Mouse (Mus musculus) erythroblast, embryonic 14.5 days (primary cell): Measurements from ENCODE around the gene Olfr461.

Experiments
- GATA1 ChIP-seq: IDR thresholded peaks from 2 replicates; pipeline ENCODE4 v1.6.1; 2012; ENCODE audit warnings: low read length, inconsistent platforms, mixed read lengths
- TAL1 ChIP-seq: IDR thresholded peaks from 3 replicates; pipeline ENCODE4 v1.6.1; 2012; ENCODE audit warnings: low read length, inconsistent platforms, mixed read lengths

DNA sequence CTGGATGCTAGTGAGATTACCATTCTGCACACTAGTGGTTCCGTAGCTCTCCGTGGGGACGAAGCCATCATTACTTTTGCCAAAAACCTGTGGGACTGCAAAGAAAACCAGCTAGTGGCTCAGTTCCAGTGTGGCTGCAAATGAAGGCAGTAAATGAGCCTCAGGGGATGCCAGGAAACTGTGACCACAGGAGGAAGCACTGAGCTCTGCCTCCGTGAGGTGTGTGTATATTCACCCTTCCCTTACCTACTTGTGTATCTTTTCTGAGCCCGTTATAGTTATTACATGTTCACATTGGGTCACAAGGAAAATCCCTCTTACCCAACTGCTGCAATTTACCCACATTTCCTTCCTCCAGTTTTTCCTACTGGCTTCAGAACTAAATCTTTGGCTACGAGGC, 29.5 kb upstream of the Olfr461 start:
- TF ChIP-seq TAL1 (no peak), GATA1 (no peak)
